Mouse (Mus musculus): ENCODE results near the gene Creb5.

Creb5 gene

GRCm38 (mm10) chr6:53287038-53287561 is at the start of gene Creb5:
Gene Creb5, plus strand, starts transcription at chr6:53287270.
- DNase-seq = peak; percentile 66 to 69

DNA sequence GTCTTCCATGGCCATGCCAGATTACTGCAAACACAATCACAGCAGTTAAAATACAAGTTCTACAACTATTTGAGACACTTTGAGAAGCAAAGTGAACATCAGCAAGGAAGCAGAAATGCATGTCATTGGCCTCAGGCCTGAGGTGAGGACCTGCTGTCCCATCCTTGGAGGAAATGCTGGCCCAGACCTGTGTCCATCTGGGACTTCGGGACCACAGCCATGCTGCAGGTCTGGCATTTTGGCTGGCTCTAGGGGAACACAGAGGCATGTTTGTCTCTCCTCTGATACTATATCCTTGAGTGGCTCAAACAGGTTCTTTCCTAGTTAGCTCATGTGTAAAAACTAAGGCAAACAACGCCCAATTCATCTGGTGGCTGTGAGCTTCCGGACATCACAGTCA is 27.2 kb upstream of the Creb5 start:
- DNase-seq = no peak

GRCm38 (mm10) chr6:53262401-53262800 is 24.7 kb upstream of the Creb5 start:
- DNase-seq = no peak

DNA sequence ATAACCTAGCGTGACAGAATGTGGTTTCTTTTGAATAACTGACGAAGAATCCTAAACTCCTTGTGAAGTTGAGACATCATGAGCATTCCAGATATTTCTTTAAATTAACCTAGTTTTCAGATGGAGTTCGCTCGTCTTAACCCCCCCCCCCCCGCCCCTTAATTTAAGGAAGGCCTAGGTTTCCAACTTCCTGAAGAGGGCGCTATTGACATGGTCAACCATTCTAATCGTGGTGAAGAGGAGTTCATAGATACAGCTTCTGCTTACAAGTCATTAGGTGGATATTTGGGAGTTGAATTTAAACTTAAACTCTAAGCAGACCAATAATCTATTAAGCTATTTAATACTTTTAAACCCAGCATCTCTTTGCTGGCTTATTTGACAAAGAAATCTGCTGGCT is 20.0 kb upstream of the Creb5 start:
- peak; percentile 15 to 30 for DNase-seq

DNA sequence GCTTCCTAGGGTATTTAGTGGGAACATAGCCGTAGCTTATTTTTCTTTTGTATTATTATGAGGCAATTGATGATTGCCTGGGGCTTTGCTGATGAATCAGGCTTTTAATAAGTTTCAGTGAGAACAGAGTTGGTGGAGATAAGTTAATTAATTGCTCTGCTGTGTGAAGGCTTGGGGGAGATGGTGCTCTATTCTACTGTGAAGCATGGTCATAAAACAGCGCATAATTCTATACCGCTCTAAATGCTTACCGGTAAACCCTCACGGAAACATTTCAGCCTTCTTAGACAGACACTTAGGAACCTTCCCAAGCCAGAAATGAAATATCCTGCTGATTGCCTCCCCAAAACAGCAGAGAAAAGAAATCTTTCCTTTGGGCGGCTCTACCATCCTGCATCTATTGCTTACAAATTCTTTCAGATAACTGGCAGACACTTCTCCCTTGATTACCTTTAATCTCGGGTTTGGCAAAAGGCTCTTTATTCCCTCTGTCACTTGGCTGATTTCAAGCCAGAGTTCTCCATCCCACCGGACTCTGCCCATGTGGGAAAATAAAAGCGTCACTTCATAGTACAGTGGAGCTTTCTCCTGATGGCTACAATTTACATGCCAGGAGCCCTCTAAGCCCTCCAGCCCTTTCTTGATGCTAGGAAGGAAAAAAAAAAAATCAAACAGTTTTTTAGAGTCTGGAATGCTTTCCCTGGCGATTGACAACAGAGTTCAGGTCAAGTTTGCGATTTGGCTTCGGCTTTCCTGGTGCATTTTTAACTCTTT is 19.2 kb upstream of the Creb5 start:
- no peak for DNase-seq

DNA sequence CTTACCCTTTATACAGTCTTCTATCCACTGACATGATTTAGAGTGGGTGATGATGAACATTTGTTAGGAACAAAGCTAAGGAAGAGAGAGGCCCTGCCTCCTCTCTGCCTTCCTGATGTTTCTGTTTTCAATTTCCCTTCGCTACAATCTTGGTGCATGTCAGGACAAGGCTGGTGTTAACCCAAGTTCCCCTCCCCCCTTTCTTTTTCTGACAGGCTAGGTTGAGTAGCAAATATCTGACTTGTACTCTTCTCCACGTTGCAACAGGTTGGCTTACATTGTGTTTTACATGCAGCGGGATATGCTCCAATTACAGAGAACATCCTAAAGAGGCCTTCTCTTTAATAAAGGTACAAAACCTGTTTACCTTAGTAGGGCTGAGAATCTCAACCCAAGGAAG is 15.9 kb upstream of the Creb5 start:
- DNase-seq = no peak

DNA sequence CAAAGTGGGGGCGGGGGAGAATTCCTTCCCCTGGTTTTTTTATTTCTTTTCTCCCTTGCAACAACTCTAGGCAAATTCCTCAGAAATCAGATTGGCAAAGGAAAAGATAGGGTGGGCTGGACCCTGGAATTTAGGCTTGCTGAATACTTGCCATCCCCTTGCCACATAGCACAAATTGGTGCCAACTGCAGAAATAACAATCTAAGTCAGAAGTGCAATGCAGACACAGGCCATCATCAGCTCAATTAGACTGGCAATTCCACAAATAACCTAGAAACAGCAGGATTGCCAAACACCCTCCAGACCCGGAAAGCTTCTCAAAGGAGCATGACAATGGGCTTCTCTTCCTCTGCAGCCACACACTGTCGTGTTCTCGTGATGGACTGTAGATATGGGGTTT is 15.4 kb upstream of the Creb5 start:
- DNase-seq = no peak

- no peak for DNase-seq
These were observed 557 bp upstream of the Creb5 start for GRCm38 (mm10) chr6:53286389-53287037.

DNA sequence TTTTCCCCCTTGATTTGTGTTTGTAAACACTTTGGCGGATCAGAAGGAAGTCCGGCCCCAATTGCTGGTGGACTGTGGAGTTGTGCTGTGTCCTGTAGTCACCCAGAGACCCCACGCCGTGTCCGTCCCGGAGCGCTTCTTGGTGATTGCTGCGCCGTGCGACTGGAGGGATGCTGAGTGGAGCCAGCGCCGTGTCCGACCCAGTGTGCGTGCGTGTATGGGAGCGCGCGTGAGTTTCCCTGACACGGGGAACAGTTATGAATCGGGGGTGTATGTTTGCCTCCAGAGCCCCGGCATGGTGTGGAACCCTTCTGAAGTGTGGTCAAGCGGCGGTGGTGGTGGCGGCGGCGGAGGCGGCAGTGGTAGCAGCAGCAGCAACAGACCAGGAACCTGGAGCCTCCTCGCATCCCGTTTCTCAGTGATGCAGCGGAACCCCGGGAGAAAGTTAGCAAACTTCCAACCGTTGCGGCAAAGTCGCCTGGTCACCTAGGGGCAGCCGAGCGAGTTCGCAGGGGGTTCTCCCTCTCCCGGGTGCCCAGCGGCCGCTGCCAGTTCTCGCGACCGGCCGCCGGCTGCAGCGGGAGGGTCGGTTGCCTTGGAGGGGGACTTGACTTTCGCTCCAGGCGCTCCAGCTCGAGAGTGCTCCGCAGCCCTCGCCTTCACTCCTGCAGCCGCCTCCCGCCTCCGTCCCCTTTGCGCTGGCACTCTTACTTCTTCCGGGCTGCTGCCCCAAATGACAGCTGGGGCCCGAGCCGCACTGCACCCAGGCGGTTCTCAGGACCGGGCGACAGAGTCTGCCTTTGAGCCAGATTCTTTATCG is 702 bp downstream of the Creb5 start:
- DNase-seq = peak; percentile 48 to 53

- DNase-seq = peak; percentile 14 to 17
These were observed 1.8 kb downstream of the Creb5 start for GRCm38 (mm10) chr6:53288584-53289558.

GRCm38 (mm10) chr6:53289659-53290058 is 2.6 kb downstream of the Creb5 start:
- no peak for DNase-seq

GRCm38 (mm10) chr6:53290215-53290990 is 3.3 kb downstream of the Creb5 start:
- no peak for DNase-seq

DNA sequence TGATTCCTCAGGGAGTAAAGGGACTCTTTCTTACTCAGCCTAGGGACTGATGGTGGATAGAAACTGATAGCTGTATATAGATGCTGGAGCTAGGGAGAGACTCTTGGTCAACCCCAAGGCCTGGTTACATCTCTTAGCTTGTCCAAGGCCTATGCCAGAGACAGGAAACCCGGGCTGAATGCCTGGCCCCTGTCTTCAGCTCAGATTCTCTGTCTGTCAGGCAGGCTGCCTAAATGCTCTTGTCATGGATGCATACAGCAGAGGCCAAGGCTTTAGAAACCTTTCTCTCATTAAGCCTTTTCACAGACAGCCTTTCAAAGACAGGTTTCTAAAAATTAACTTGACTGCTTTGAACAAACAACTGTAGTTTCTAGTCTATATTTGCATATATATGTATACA is 5.9 kb downstream of the Creb5 start:
- DNase-seq = no peak

DNA sequence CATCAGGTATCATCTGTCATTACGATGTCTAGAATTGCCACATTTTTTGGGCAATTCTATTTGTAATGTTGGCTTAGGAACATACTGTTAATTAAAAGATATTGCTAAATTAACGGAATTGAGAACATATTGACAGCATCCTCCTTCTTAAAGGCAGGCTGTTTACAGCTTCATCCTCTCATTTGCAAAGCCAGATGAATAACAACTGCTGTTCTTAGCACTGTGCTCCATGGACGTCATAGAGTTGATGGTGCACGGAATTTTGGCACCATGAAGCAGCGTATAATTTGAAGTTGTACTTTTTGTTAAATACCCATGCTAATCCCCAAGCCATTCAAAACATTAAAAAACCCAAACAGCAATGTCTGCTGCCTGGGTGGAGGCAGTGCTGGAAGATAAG is 10.8 kb downstream of the Creb5 start:
- no peak for DNase-seq

DNA sequence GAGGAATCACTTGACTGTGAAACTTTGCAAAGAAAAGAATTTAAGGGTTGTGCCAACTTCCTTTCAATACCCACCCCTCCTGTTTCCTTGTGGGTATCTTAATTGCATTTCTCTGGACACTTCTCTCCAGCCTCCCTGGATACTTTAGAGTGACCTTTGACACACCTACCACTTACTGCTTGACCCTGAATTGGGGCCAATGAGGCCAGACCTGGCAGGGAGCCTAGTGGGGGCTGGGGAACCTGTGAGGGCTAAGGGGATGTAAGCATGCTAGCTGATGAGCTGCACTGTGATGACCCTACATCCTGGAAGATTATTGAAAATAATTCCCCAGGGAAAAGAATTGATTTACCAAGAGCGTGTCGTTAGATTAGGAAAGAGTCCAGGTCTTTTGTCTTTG is 17.1 kb downstream of the Creb5 start:
- no peak for DNase-seq

- no peak for DNase-seq
These were observed 19.1 kb downstream of the Creb5 start for GRCm38 (mm10) chr6:53306156-53306555.

DNA sequence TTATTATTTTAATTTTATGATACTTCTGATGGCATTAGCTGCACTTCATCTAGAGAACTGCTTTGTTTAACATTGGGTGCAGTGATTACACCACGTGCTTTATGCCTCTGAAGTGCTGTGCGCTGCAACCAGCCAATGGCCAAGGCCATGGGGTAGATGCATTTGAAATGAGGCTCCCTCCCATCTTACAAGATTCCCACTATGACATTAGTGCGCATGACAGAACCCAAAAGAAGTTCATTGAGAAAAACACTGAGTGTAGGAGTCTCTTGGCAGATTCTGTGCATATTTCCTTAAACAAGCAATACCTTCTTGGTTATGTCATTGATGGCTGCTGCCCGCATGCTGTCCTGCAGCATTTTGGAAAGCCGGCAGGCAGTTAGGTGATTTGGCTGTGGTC is 19.6 kb downstream of the Creb5 start:
- no peak for DNase-seq

GRCm38 (mm10) chr6:53308684-53309083 is 21.6 kb downstream of the Creb5 start:
- DNase-seq = no peak

DNA sequence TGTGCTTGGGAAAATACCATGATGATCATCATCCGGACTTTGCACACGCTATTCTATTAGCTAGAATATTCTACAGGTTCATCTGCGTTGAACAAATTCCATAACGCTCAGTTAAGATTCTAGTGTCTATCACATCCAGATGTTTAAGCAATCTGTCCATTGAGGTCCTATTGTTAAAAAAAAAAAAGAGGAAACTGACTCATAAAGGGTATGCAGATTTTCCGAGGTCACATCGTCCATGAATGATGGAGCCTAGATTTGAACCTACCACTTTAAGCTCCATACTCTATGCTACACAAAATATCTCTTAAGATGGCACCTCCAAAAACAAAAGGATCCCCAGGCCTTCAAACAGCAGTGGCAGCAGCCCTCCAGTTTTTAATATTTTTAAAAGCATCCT is 26.5 kb downstream of the Creb5 start:
- DNase-seq = no peak

GRCm38 (mm10) chr6:53314126-53314525 is 27.1 kb downstream of the Creb5 start:
- no peak for DNase-seq

DNA sequence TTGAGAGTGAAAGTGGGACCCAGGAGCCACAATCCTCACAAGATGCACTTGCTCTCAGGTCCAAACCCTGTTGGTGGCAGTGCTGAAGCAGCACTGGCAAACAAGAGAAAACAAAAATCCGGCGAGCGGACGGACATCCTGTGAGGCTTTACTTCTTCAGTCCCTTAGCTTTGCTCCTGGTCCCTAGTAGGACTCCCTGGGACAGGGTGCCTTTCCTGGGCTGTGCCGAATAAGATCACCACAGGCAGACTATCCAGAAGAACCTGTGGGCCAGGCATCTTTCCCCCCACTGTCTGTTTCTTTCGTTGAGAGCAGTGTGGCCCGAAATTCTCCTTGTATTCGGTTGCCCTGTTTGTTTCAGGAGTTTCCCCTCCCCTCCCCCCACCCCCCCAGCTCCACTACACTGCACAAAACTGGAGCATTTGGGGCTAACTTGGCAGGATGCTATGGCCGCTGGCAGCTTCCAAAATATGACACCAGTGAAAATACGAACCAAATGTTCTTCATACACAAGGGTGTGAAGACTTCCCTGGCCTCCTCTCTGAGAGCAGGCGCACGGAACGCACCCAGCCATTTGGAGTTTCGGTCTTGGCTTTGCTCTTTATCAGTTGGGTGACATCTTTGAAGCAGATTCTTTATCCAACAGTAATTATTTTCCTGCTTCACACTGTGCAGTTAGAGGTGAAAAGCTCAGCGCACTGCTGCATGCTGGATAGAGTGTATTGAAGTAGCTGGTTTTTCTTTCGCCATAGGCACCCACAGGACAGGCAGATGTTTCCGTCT is 32.7 kb downstream of the Creb5 start:
- no peak for DNase-seq

All from B cell, adult 2 months (primary cell).